Mouse (Mus musculus) left cerebral cortex, postnatal 10 days (tissue): ENCODE measurements around the gene Slc22a5. TPM values are rescaled to one million over a fixed set of nuclear protein-coding genes. Genes with fewer than 3 reads are reported as not detected.
"Not testable (repeated sequence)": the region's sequence is repeated elsewhere in the genome, so short reads cannot be mapped to it uniquely, and the experiment has no call there.

Experiments used
- DNase-seq, 2 experiments: peaks; one replicate each; pipeline ENCODE4 v3.0.0; 2021 to 2022; ENCODE audit warnings: low spot score in 2 of 2, mixed read lengths in 1 of 2; ENCODE audit errors: extremely low spot score in 1 of 2
- intact Hi-C: fragments of 180-260 bp; cut with DNase I; formaldehyde crosslinking; loops from one replicate; pipeline ENCODE4 v1.15.1; 2025
- total RNA-seq, 2 experiments: library from RNA; stranded (reverse); gene quantifications; 2 replicates each; pipeline ENCODE4 v1.2.3; 2021

The Slc22a5 gene
- total RNA-seq, 2 experiments from 2014 or later = 10.4 to 14.2 TPM

DNA sequence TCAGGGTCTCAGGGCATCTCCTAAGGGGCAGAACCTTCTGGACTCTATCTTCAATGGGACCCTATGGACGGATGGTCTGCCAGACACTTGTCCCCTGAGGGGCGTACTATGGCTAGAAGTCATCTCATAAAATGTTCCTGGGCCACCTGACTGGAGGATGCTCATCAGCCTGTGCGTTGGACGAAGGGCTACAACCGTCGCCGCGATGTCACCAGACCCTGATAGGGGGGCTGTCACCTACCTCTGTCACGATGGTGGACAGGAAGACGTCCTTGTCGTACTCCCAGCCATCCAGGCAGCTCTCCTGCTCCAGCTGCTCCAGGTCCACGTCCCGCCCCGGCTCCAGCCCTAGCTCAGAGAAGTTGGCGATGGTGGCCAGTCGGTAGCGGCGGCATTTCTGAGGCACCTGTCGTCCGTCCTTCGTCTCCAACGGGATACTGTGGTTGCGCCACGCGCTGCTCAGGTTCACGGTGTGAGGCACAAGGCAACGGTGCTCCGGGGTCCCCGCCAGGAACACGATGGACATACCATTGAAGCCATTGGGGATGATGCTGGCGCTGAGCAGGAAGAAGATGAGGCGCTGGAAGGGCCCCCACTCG is 455 bp downstream of the Slc22a5 start:
- peak; percentile 40 to 44 for DNase-seq
- intact Hi-C loops = loop anchor here (5.0 kb wide), 1 partner anchor 91 kb away; the partner anchor contains the start of gene Slc22a21

DNA sequence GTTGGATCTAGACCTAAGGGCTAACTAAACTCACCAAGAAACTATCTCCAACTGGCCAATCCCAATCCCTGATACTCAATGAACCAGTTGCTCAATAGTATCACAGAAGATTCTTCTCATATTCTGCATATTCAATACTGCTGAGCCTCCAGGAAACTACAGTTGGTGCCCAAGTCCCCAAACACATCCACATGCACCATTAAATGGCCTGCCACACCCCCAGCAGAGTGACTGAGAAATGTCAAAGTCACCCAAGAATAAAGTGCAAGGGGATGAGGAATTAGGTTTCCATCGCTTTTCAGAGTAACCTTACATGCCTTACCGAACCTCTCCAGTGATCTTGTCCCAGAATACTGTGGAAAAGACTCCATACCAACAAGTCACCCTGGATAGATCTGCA is 1.2 kb downstream of the Slc22a5 start:
- no peak for DNase-seq
- intact Hi-C loops = loop anchor here (5.0 kb wide), 1 partner anchor 92 kb away; the partner anchor contains the start of gene Slc22a21

DNA sequence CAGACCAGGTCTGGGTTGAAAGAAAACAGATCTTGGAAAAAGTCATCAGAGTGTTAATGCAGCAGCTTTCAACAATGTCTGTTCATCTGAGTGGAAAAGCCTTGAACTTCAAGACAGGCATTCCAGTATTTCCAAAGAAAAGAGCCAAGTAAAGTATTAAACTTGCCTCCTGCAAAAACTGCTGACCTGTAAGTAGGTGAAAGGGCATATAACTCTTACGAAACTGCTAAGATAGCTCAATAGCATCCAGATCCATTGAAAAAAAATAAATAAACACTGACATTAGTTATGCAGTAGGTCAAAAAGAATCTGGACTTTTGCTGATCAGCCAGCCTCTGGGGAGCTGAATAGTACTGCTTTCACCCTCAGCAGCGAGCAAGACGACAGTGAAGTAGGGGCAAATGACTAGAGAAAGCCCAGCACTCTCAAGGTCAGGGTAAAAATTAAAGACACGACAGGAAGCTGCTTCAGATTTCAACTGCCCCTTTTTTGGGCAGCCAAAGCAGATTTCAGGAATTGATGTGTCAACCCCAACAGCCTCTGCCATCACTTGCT is 2.3 kb downstream of the Slc22a5 start:
- intact Hi-C loops = no loop called here
- DNase-seq = no peak

DNA sequence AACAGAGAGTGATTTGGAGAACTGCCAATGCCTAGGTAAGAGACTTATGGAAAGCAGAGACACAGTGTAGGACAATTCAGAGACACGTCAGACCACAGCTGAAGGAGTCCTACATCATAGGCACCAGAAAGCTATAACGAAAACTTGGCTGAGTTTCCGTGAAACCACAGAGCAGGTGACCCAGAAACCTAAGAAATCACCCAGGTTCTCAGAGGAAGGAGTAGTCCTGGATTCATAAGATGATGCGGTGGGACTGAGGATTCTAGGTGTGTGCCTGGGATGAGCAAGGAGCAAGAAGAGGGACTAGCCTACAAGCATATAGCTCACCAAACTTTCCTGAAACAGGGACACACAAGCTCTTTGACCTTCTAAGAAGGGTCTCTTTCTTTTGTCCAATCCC is 3.2 kb downstream of the Slc22a5 start:
- intact Hi-C loops = no loop called here
- DNase-seq = no peak

DNA sequence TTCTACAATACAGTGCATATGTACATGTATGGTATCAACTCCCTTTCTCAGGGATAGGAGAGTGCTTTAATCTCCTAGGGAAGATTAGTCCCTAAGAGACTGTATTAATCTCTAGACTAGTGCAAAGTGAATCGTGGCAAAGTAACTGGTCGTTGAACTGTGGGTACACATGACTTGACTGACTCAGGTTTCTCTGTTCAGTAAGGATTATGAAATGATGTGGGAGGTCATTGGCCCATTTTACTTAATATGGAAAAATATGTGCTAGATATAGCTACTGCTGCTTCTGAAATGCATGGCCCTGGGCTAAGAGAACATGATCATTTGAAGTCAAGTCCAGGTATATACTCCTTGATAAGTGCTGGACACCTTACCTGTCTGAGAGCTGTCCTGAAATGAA is 8.2 kb downstream of the Slc22a5 start:
- no peak for DNase-seq
- intact Hi-C loops = no loop called here

DNA sequence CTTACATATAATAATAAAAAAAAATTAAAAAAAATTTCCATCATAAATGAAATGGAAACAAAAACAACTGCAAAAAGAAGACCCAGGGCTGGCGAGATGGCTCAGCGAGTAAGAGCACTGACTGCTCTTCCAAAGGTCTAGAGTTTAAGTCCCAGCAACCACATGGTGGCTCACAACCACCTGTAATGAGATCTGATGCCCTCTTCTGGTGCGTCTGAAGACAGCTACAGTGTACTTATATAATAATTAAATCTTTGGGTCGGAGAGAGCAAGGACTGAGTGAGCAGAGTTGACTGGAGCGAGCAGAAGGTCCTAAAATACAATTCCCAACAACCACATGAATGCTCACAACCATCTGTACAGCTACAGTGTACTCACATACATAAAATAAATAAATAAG is 13.4 kb downstream of the Slc22a5 start:
- DNase-seq, intact Hi-C loops: not testable (repeated sequence)

DNA sequence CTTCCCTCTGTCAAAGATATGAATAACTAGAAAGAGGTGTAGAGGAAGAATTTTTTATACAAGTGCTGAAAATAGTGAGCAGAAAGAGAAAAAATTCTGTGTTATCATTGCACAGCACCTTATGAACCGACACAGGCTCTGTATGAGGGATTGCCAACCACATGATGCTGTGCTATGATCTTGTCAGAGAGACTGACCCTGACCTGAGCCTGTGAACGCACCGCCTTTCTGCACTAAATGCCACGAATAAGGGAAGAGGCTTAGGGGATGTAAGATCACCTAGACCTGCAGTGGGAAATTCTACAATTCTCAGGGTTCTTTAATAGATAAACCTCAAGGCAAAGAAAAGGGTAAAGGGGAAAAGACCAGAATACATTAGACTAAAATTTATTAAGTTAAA is 15.0 kb downstream of the Slc22a5 start:
- intact Hi-C loops = no loop called here

DNA sequence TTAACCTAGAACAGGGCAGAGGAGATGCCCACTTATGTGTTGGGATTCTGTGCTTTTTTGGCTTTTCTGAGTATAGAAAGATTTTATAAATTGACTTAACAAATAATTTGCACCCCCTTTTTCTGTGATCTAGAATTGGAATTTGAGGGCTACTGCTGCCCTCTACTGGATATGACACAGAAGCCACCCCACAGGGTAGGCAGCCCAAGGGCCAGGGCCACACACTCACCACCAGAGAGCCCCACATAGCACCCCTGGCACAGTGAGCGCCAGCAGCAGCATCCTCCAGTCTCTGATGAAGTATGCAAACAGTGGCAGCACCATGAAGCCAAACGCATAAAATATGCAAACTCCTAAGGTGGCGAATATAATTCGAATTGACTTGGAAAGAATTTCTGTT is 16.8 kb downstream of the Slc22a5 start:
- intact Hi-C loops = no loop called here

More for the DNA sequence above, 15.0 kb downstream of the Slc22a5 start:
- no peak for DNase-seq

DNA sequence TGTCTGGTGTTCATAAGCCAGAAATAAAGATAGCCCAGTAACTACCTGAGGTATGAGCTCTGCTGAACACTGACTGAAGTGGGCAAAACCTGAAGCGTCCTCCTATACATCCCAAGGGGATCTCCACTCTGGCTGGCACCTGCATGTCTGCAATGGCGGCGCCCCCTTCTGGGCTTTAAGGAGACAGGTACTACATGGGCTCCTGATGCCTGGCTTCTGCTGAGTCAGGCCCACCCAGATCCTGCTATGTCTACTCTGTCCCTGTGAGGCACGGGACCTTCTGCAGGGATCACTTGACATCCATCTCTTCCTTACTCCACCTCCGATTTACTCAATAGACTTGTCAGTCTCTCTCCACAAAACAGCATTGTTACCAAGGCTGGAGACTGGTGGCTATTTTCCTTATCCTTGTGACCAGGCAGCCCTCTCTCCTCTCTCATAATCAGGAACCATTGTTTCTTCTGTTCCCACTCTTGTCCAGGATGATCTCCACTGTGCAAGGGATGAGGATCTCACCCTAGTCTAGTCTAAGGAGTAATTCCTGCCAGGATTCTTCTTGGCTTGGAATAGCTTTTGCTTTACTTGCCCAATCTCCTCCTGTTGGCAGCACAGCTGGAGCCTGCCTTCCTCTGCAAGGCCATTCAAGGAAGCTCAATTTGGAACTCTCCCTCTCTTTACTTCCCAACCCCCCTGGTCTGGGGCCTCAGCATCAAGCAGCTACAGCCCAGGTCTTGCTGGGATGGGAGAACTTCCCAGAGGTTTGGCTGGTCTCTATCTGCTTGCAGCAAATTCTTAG is 17.4 kb downstream of the Slc22a5 start:
- DNase-seq, intact Hi-C loops: not testable (repeated sequence)

More for the DNA sequence above, 16.8 kb downstream of the Slc22a5 start:
- DNase-seq = no peak

DNA sequence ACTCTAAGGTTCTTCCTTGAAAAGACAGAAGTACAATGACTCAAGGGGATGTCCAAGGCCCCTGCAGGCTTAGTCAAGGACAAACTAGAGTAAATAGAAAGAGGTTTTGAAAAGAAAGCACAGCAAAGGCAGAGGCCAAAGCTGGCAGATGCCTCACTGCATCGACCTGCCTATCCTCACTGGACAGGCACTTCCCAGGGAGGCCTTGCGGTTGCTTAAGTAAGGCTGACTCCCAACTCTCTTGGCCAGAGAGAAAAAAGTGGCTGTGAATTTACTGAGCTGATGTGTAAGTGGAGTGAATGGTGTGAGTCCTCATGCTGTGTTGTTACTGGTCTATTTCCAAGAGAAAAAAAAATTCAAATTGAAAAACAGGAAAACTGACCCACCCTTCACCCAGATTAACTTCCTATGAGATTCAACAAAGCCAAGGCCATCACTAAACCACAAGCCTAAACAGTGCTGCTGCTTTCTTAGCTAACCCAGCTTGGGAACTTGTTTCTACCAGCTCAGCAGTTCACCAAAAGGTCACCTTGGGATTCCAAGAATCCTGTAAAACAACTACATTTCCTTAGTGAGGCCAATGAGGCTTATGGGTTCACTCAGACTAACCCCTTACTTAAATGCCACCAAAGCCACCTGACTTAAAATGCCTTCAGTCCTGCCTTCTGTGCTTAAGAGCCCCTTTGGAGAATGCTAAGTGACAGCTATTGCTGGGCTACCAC is 19.5 kb downstream of the Slc22a5 start:
- no peak for DNase-seq
- intact Hi-C loops = no loop called here

DNA sequence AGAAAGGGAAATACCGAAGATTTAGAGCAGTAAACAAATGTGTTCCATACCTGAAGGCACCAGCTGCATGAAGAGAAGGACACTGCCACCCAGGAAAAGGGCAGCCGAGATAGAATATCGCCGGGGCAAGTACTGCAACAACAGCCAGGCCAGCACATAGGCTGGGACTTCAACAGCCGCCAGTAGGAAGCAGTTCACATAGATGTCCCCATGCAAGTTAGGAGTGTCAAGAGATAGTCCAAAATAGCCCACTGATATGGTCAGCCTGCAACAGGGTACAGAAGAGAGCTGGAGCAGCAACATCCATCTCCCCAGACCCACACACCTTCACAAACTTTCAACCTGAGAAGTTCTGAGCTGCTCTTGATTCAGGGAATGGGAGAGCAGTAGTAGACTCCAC is 22.3 kb downstream of the Slc22a5 start:
- no peak for DNase-seq
- intact Hi-C loops = no loop called here

DNA sequence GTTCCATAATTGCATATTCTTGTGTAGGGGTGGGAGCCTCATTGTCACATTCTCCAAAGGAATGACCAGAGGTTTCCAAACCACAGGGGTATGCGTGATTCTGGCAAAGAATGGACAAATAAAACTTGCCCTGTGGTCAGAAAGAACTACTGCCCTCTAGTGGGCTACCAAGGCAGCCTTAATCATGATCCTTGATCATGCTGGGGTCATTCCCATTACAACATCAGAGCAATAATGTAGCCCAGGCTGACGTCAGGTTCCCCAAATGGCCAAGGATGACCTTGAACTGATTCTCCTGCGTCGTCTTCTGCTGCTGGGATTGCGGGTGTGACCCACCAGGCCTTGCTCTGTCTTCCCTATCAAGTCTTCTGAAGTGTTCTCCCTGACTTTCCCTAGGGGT is 23.1 kb downstream of the Slc22a5 start:
- DNase-seq, intact Hi-C loops: not testable (repeated sequence)

DNA sequence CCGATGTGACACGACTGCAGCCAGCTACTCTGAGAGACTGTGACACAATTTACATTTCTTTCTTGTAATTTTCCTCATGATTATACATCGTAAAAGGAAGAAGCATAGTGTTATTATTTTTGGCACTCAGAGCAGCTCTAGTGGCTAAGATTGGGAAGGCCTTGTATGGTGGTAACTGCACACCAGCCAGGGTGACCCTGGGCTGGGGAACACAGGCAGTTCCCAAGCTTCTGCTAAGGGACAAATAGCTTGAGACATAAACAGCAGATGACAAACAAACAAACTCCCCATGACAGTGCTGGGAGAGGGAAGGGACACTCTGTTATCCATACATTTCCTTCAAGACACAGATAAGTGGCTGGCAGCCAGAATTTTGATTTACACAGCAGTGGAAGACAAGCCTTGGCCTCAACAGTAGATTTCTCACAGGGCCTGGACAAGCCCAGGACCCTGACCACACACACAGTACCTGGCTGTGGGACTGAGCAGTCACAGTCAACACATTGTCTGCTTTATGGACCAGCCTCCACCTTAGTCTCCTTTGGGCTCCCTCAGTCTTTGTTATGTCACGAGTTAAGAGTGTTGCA is 26.6 kb downstream of the Slc22a5 start:
- not testable (repeated sequence) for DNase-seq
- intact Hi-C loops = loop anchor here (5.0 kb wide), 1 partner anchor 72 kb away; no protein-coding TSS in a partner anchor

DNA sequence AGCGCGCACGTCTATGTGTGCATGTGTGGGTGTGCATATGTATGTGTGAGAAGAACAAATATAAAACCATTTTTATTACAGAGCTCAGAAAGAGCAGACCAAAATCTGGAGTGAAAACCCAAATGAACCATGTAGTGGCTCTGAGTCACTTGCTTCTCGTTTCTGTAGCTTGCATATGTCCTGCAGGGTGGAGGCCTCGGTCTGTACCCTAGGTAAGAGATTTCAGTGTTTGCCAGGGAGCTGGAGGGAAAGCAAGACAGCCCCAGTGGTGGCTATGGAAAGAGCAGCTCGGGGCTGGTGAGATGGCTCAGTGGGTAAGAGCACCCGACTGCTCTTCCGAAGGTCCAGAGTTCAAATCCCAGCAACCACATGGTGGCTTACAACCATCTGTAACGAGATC is 30.5 kb downstream of the Slc22a5 start:
- intact Hi-C loops = loop anchor here (5.0 kb wide), 1 partner anchor 76 kb away; no protein-coding TSS in a partner anchor
- DNase-seq = not testable (repeated sequence)

DNA sequence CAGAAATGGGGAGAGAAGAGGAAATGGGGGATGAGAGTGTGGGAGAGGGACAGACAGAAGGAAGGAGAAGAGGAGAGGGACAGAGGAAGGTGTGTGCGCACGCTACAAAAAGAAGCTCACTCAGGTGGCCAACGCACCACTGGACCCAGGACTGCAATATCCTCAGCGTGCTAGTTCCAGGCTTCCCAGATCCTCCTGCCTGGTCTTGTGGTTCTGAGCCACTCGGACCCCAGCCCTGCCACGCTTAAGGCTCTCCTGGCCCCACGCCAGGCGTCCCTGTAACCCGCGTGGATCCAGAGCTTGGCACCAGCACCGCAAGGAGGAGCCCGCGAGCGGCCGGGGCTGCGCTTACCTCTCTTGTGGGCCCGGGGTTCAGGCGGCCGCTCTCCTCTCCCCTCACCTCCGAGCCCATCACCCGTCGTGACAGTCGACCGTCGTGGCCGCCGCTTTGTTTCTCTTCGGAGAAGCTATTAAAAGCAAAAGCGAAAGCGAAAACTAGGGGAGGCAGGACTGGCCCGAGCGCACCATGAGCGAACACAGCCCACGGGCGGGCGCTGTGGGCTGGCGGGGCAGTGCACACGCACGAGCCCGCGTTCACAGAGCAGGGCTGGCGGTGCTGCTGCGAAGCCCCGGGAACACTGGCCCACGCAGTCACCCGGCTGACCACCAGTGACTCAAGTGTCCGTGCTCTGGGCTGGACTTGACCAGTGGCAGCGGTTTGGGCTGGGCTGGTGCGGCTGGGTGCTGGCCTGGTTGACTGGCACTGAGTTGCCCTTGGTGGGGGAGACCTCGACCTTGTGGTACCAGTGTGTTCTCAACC is 32.5 kb downstream of the Slc22a5 start, which contains the start of gene Gm12216:
Gene Gm12216, minus strand, starts transcription at position 496 of the 820 bp plus-strand sequence.
- intact Hi-C loops = not testable (repeated sequence)
- DNase-seq = peak in 1 of 2 experiments; percentile 51

DNA sequence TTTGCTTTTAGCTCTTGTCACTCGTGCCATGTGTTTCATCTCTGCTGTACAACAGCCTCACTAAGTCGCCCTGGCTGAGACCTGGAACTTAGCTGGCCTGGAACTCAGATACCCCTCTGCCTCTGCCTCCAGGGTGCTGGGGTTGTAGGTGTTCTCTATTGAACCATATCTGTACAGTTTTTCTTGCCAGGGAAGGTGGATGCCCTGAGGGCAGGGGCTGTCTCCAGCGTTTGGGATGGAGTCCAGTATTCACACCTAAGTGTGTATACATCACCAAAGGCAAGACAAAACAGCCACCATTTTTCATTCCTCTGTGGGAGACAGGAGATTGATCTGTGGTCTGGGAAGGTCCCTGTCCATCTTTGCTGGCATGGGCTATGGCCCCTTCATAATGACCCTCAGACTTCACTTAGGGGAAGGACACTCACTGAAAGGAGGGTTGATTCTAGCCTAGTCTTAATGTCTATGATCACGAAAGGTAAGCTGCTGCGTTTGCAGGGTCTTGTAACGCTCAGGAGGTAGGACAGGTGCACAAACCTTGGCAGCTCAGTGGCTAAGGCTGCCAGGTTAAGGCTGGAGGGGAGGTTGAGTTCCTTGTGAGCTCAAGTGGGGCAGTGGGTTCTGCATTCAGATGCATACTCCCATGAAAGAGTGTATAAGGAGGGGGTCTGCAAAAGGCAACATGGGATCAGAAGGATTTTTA is 33.3 kb downstream of the Slc22a5 start:
- no peak for DNase-seq
- intact Hi-C loops = no loop called here

DNA sequence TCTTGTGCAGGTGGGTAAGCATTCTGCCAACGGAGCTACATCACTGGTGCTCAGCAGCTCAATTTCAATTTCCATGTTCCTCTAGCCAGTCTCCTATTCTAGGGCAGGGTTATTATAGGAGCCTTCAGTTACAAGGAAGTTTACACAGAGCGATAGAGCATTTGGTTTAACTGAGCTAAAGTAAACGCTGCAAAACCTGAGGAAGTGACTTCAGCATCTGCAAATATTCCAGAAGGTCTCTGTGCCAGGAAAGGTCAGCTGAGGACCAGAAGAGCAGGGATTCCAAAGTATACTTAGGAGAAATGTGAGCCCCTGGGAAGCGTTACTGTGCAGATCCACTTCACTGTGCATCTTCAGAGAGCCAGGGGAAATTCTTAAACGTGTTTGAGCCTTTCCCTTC is 37.8 kb downstream of the Slc22a5 start:
- intact Hi-C loops = loop anchor here (5.0 kb wide), 1 partner anchor 116 kb away; no protein-coding TSS in a partner anchor
- no peak for DNase-seq
